Mouse (Mus musculus) liver, adult 2 months (tissue): ENCODE measurements around the gene Fcgrt. TPM values are rescaled to one million over a fixed set of nuclear protein-coding genes. Genes with fewer than 3 reads are reported as not detected.

Source experiments
- DNase-seq: peaks from one replicate; pipeline ENCODE4 v3.0.0-alpha.2; 2011; ENCODE audit warnings: low read depth, low spot score; ENCODE audit errors: extremely low read depth
- H3K27ac ChIP-seq: fragments of 200-500 bp; replicated peaks from 2 replicates; pipeline ENCODE4 v1.5.1; 2012; ENCODE audit warnings: low read depth, mild to moderate bottlenecking, control low read depth, inconsistent platforms, low read length; ENCODE audit not compliant: insufficient read depth
- H3K27me3 ChIP-seq: fragments of 200-500 bp; 2 replicates; pipeline ENCODE4 v1.6.1; 2012; ENCODE audit warnings: mild to moderate bottlenecking, moderate library complexity, low read length, inconsistent platforms; ENCODE audit not compliant: control insufficient read depth, insufficient read depth
- H3K36me3 ChIP-seq: fragments of 200-500 bp; 2 replicates; pipeline ENCODE4 v1.6.1; 2012; ENCODE audit warnings: low read length, inconsistent platforms; ENCODE audit not compliant: control insufficient read depth, insufficient read depth
- H3K4me1 ChIP-seq: fragments of 200-500 bp; 2 replicates; pipeline ENCODE4 v1.6.1; 2011; ENCODE audit warnings: low read length; ENCODE audit not compliant: control insufficient read depth, insufficient read depth
- H3K4me3 ChIP-seq: fragments of 200-500 bp; 2 replicates; pipeline ENCODE4 v1.5.1; 2011; ENCODE audit warnings: low read depth, mild to moderate bottlenecking, control low read depth, low read length, moderate library complexity; ENCODE audit not compliant: insufficient read depth
- H3K79me2 ChIP-seq: fragments of 200-500 bp; 2 replicates; pipeline ENCODE4 v1.6.1; 2012; ENCODE audit warnings: inconsistent platforms, mild to moderate bottlenecking, low read length, moderate library complexity; ENCODE audit not compliant: control insufficient read depth, insufficient read depth
- H3K9ac ChIP-seq: fragments of 200-500 bp; 2 replicates; pipeline ENCODE4 v1.6.1; 2012; ENCODE audit warnings: low read depth, mild to moderate bottlenecking, control low read depth, inconsistent platforms, low read length
- CTCF ChIP-seq: fragments of 200-500 bp; IDR thresholded peaks from 2 replicates; pipeline ENCODE4 v1.5.1; 2011; ENCODE audit warnings: low read depth, low read length, control low read depth
- POLR2A ChIP-seq: fragments of 200-500 bp; IDR thresholded peaks from 2 replicates; pipeline ENCODE4 v1.6.1; 2011; ENCODE audit warnings: low read length, control low read depth; ENCODE audit not compliant: insufficient read depth; ENCODE audit errors: extremely low read depth
- WGBS: fragments of 180-500 bp; shearing (Covaris S2); methylation state at CpG from one replicate; pipeline ENCODE4 v1.1.7; 2018; 5-methylcytosine and 5-hydroxymethylcytosine counted together
- polyA plus RNA-seq: library from polyadenylated mRNA; depleted of rRNA; stranded (reverse); fragments of >200 nt; gene quantifications from 2 replicates; pipeline ENCODE4 v1.2.3, GENCODE M21; 2012
- total RNA-seq: library from RNA; depleted of rRNA; stranded (reverse); fragments of >200 nt; gene quantifications from 2 replicates; pipeline ENCODE4 v1.2.3, GENCODE M21; 2014

Fcgrt gene
- total and polyA plus RNA-seq, 2 experiments, result 170 to 188 TPM

DNA sequence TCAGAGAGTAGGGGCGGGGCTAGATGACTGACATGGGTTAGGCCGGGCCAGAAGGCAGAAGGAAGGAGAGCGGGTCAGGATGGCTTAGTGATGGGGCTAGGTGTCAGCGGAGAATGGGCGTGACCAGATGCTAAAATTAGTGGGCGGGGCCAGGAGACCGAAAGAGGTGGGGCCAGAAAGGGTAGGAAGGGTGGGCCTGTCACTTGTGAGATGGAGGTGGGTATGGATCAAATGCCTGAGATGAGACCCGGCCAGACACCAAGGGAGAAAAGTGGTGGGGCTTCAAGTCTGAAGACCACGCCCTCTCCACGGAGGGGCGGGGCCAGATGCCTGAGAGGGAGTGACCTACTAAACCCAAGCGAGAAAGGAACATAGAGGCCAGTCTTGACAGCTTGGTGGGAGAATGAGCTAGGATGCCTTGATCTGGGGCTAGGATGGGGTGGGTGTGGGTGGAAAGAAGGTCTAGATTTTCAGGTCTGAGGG lies 30.9 kb upstream of the Fcgrt start:
- Histone ChIP-seq H3K79me2 (no peaks in the 10 kb centered on the region; the same call in 1 of the 2 replicates), H3K27ac (no peak overlapping the region), H3K4me1 (peaks cover 19% of the 10 kb centered on the region), H3K27me3 (no peaks in the 10 kb centered on the region), H3K4me3 (no peak overlapping the region), H3K9ac (no peak overlapping the region), H3K36me3 (no peaks in the 10 kb centered on the region)
- 47% methylated on average over 12 of the region's 12 CpGs for WGBS
- no peak for DNase-seq
- TF ChIP-seq POLR2A (no peak), CTCF (no peak)

DNA sequence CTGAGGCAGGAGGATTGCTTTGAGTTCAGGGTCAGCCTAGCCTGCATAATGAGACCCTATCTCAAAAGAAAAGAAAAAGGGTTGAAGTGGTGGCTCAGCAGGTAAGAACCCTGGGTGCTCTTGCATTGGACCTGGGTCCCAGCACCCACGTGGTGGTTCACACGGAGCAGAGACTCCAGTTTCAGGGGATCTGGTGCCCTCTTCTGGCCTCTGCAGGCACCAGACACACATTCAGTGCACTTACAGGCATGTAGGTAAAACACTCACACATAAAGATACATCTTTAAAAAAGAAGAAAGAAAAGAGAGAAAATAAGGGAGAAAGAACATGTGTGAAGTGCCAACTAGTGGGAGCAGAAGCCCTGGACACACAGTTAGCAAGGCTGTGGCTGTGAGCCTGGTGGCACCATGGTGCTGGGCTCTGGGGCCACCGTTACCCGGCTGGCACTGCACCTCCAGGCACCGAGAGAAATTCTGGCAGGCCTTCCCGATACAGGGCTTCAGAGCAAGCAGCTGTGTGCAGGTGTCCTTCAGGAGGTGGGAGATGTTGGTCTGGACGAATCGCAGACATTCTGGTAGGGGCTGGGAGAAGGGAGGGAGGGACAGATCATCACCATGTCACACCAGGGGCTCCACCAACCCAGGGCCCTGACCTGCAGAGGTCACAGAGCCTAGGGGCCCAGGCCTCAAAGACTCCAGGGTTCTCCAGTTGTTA lies 30.0 kb upstream of the Fcgrt start:
- Histone ChIP-seq H3K79me2 (no peaks in the 10 kb centered on the region; the same call in 1 of the 2 replicates), H3K27ac (no peak overlapping the region), H3K27me3 (no peaks in the 10 kb centered on the region), H3K4me3 (no peak overlapping the region), H3K4me1 (peaks cover 19% of the 10 kb centered on the region), H3K36me3 (no peaks in the 10 kb centered on the region), H3K9ac (no peak overlapping the region)
- TF ChIP-seq CTCF (peak; percentile 43), POLR2A (no peak)
- DNase-seq, result no peak
- 94% methylated on average over 8 of the region's 8 CpGs for WGBS

DNA sequence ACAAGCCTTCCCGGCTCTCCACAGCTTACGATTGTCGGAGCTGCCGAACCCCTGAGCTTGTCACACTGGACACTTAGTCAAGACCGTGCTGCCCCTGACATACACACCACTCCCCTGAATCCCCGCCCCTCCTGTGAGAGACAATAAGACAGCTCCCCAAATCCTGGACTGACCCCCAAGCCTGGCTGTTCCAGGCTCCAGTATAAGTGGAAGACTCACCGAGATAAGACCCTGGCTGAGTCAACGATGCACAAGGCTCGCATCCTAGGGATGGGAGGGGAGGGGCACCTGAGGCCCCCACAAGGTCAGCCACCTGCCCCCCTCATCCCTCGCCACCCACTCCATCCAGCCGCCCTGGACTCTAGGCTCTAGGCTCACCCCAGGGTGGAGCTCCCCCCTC lies 28.2 kb upstream of the Fcgrt start:
- Histone ChIP-seq H3K27ac (peak overlapping the region; percentile 52), H3K4me1 (peaks cover 26% of the 10 kb centered on the region), H3K79me2 (peaks cover 11% of the 10 kb centered on the region; the same call in 1 of the 2 replicates), H3K9ac (0 out of 2 replicates have a peak overlapping the region, but pooled peaks have one; percentile 6), H3K4me3 (no peak overlapping the region), H3K36me3 (peaks cover 5% of the 10 kb centered on the region; the same call in 1 of the 2 replicates), H3K27me3 (no peaks in the 10 kb centered on the region)
- TF ChIP-seq CTCF (no peak), POLR2A (no peak)
- no peak for DNase-seq
- WGBS, result 83% methylated on average over 11 of the region's 11 CpGs

DNA sequence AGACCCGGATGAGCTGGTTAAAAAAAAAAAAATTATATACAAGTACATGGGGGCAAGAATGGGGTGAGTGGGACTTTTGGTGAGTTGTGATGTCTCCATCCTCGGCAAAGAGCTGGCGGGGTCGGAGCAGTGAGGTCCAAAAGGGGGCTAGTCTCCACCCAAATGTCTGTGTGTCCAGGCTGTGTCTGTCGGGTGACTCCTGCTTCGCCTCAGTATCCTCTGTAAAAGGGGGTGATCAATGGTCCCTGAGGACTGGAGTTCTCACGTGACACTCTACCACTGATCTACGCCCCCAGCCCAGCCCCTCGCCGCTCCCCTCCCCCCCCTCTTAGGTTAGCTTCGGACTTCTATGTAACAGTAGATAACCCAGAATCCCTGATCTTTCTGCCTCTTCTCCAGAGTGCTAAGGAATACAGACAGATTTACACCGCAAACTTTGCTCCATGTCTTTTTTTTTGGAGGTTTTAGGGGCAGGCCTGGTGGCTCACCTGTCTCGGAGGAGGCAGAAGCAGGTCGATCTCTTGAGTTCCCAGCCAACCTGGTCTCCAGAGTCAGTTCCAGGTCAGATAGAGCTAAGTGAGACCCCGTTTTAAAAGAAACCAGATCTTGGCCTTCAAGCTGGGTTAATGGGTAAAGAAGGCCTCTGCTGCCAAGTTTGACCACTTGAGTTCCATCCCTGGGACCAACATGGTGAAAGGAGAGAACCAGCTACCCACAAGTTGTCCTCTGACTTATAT lies 26.3 kb upstream of the Fcgrt start:
- 51% methylated on average over 15 of the region's 15 CpGs for WGBS
- peaks cover 31% of the 10 kb centered on the region for H3K4me1 ChIP-seq
- peak overlapping the region; percentile 90 for H3K27ac ChIP-seq

DNA sequence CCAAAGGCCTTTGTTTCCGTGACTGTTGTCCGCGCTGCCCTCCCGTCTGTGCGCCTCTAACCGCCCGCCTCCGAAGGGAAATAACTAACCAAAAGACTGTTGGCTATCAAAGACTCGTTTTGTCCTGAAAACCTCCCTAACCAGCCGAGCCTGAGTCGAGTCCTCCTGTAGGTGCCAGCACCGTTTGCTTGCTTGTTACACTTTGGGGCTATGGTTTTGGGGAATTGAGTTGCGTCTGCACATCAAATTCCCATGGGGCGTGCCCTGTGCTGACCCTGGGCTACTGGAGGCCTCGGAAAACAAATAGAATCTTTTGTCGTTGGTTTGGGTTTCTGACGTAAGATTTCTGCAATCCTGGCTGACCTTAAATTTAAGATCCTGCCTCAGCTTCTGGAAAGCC lies 25.7 kb upstream of the Fcgrt start:
- peak overlapping the region; percentile 90 for H3K27ac ChIP-seq
- under 1% methylated on average over 17 of the region's 17 CpGs for WGBS
- peak; percentile 85 for DNase-seq
- H3K27me3 ChIP-seq, result no peaks in the 10 kb centered on the region
- peak overlapping the region; percentile 72 for H3K9ac ChIP-seq
- H3K4me1 ChIP-seq, result peaks cover 33% of the 10 kb centered on the region
- H3K4me3 ChIP-seq, result peak overlapping the region; percentile 62
- H3K79me2 ChIP-seq, result peaks cover 11% of the 10 kb centered on the region; the same call in 1 of the 2 replicates
- peaks cover 18% of the 10 kb centered on the region; the same call in 1 of the 2 replicates for H3K36me3 ChIP-seq
- TF ChIP-seq CTCF (no peak), POLR2A (no peak)

More for the DNA sequence above, 26.3 kb upstream of the Fcgrt start:
- Histone ChIP-seq H3K79me2 (peaks cover 11% of the 10 kb centered on the region; the same call in 1 of the 2 replicates), H3K27me3 (no peaks in the 10 kb centered on the region), H3K9ac (peak overlapping the region; percentile 30), H3K4me3 (no peak overlapping the region), H3K36me3 (peaks cover 18% of the 10 kb centered on the region; the same call in 1 of the 2 replicates)
- no peak for TF ChIP-seq POLR2A
- TF ChIP-seq CTCF, result no peak
- DNase-seq, result no peak
